ENCODE assay signal across 9 mouse cellular contexts in the genomic region with DNA sequence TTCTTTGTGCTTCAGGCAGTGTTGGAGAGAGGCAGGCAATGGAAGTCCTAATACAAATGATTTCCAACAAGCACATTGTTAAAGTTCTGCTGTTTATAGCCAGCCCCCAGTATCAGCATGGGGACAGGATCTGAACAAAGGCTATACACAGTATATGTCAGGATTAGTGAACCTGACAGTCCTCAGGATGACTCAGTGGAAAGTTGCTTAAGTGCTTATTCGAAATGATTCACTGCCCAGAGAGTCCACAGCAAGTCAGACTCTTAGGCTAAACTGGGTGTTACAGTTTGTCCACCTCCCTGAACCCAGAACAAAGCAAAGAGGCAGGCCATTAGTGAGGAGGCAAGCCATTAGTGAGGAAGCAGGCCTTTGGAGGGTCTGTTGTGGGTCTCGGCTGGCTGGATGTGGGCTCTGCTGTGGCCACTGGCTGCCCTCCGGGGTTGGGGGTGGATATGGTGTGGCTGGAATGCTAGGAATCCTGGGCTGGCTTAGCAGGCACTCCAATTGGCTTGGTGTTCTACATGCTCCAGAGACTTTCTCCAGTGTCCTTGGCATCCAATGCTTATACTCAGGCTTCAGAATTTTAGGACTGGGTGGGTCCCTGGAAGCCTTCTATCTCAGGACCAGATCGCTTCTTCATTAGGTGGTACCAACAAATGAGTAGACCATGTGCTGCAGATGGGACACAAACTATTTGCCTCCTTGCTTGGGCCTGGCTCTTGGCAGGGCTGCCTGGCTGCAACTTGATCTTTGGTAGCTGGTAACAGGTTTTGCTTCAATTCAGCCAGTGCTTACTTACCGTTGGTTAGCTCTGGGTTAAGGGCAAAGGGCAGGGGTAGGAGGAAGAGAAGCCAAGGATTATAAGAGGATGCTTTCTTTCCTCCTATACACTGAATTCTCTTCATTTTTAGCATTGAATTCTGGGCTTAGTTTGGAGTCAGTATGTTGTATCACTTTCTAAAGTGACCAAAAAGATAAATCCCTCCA. TPM values are rescaled to one million over a fixed set of nuclear protein-coding genes. Genes with fewer than 3 reads are reported as not detected.
A peak's percentile ranks its signal among the peaks of the same experiment; 100 is the strongest.
DNase-seq lines count a peak whose midpoint lies in the region; ATAC-seq and TF ChIP-seq lines count a peak whose summit lies in the region.
"Had no signal": no experiment of that assay in that cellular context is flagged by ENCODE, and none has a peak within 500 bp of the region (broad histone marks: within the 10 kb centered on the region; RNA-seq: fewer than 3 reads in every experiment).

No protein-coding gene starts in this region.

- no peaks in the 10 kb centered on the region for H3K27me3 ChIP-seq in lung, postnatal 0 days (replicated peaks; ENCODE audit: insufficient read depth, low read length)

- H3K9ac ChIP-seq in lung, postnatal 0 days (replicated peaks; ENCODE audit: low read depth) = no peak overlapping the region

- 35% methylated on average over 5 of the region's 5 CpGs for WGBS in lung, postnatal 0 days

- no peak overlapping the region for H3K27ac ChIP-seq in lung, postnatal 0 days (ENCODE audit: low read length)

- H3K4me2 ChIP-seq in lung, postnatal 0 days (replicated peaks; ENCODE audit: low read depth, low read length) = no peak overlapping the region

- ATAC-seq in lung, postnatal 0 days = peak; percentile 49
- ATAC-seq in frontal cortex, adult (ENCODE audit: low TSS enrichment) = no peak

- TF ChIP-seq CTCF in lung, postnatal 0 days (IDR thresholded peaks at IDR 0.05) = no peak

- H3K4me1 ChIP-seq in lung, postnatal 0 days (ENCODE audit: insufficient read depth, low read depth, low read length) = no peaks in the 10 kb centered on the region

- H3K4me3 ChIP-seq in lung, postnatal 0 days (ENCODE audit: low read depth, low read length) = no peak overlapping the region

- DNase-seq in adrenal gland, postnatal 14 days = peak; percentile 14
- DNase-seq in adrenal gland, postnatal 25 days = no peak
- peak; percentile 0 for DNase-seq in ZHBTc4 (ENCODE audit: low read depth, low spot score)
- peak; percentile 72 for DNase-seq in kidney, adult 11 months
- DNase-seq in lung, postnatal 0 days (ENCODE audit: low spot score) = peak; percentile 21
- no peak for DNase-seq in layer of hippocampus, postnatal 10 days (ENCODE audit: low spot score in 2 of 2)
- DNase-seq in layer of hippocampus, postnatal 14 days (ENCODE audit: low spot score in 2 of 2) = no peak

- H3K9me3 ChIP-seq in lung, postnatal 0 days (ENCODE audit: low read length) = no peaks in the 10 kb centered on the region

- TF ChIP-seq EP300 in lung, postnatal 0 days (IDR thresholded peaks at IDR 0.05) = no peak

- no peaks in the 10 kb centered on the region for H3K36me3 ChIP-seq in lung, postnatal 0 days (ENCODE audit: insufficient read depth, low read length)

RNA-seq across cellular contexts. Expression of gene Chrdl1, which starts 49.3 kb away (rescaled TPM):
- total RNA-seq in adrenal gland, postnatal 14 days (2021) = 2.0 and 4.4 TPM in 2 replicates
- total RNA-seq in adrenal gland, postnatal 25 days (2021) = 0.70 and 1.2 TPM in 2 replicates
- polyA plus RNA-seq in lung, postnatal 0 days (2015; fragmentation: Nextera tagmentation; extraction: Ambion mirVana) = 0.14 and 0.20 TPM in 2 replicates
- 1 to 10 TPM; 4.7 to 4.9 TPM for total RNA-seq in layer of hippocampus, postnatal 10 days (2021)
- total RNA-seq in layer of hippocampus, postnatal 14 days (2021) = 1 to 10 TPM; 2.2 to 2.7 TPM
- total RNA-seq: megakaryocyte-erythroid progenitor cell, adult 5-6 weeks had no signal

Comparison
In these comparisons a context has a peak if more than half of its experiments do, and no peak if none do; other contexts are left out.
1. DNase-seq: peak in adrenal gland, postnatal 14 days (single experiment), ZHBTc4 (single experiment), kidney, adult 11 months (single experiment) and lung, postnatal 0 days (single experiment); none in adrenal gland, postnatal 25 days (single experiment), layer of hippocampus, postnatal 10 days (0 of 2) and layer of hippocampus, postnatal 14 days (0 of 2).